Mouse (Mus musculus) E14TG2a.4 (cell line): ENCODE measurements around the gene Ppp1r15b.

Experiments used
- H3K27me3 ChIP-seq: 2 replicates; pipeline ENCODE4 v1.6.1; 2014; ENCODE audit warnings: low read length, control low read depth; ENCODE audit not compliant: insufficient read depth
- H3K36me3 ChIP-seq: 2 replicates; pipeline ENCODE4 v1.6.1; 2014; ENCODE audit warnings: low read length, control low read depth; ENCODE audit not compliant: insufficient read depth
- H3K4me1 ChIP-seq: replicated peaks from 2 replicates; pipeline ENCODE4 v1.6.1; 2014; ENCODE audit warnings: low read depth, low read length, control low read depth
- H3K4me3 ChIP-seq: replicated peaks from 2 replicates; pipeline ENCODE4 v1.5.1; 2014; ENCODE audit warnings: mild to moderate bottlenecking, low read length
- H3K9me3 ChIP-seq: 2 replicates; pipeline ENCODE4 v1.6.1; 2014; ENCODE audit warnings: low read length, control low read depth
- CTCF ChIP-seq: conservative IDR thresholded peaks from 2 replicates; pipeline ENCODE4 v1.5.1; 2014; ENCODE audit warnings: low read length
- NANOG ChIP-seq: IDR thresholded peaks from 2 replicates; pipeline ENCODE4 v1.6.1; 2014; ENCODE audit warnings: borderline replicate concordance, low read length, mixed read lengths
- POU5F1 ChIP-seq: IDR thresholded peaks from 2 replicates; pipeline ENCODE4 v1.6.1; 2014; ENCODE audit warnings: low read length, borderline replicate concordance

Gene Ppp1r15b

DNA sequence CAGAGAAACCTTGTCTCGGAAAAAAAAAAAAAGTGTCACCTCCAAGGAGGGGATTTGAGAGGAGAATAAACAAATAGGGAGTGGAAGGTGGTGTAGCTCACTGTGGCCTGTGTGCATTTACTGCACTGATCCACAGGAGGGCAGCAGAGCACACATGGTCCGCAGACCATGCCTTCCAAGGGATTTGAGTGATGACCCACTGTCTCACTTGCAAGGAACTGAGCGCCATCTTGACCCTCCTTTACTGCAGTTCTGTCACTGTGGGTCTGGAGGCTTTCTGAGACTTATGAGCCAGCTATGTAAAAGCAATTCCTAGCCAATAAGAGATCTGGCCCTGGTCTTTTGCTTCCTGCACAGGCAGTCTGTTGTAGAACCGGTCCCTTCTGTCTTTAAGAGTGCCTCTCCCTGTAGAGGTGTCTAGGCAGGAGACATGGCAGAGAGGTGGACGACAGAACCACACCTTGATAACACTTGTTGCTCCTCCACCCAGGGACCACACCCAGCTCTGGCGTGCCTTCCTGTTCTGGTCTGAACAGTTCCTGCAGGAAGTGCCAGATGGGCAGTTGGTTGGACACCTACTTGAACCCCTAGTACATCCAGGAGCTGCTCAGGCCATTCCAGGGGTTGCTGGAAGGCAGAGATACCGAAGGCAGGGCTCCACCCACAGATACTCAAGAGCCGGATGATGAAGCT, 46.7 kb downstream of the Ppp1r15b start:
- Histone ChIP-seq H3K4me3 (no peak overlapping the region), H3K9me3 (no peaks in the 10 kb centered on the region)
- TF ChIP-seq CTCF, result peak; percentile 91
- no peak for TF ChIP-seq NANOG

GRCm38 (mm10) chr1:133178732-133179440, 47.9 kb downstream of the Ppp1r15b start:
- H3K36me3 ChIP-seq, result no peaks in the 10 kb centered on the region
- TF ChIP-seq NANOG (no peak), CTCF (no peak), POU5F1 (no peak)
- H3K4me3 ChIP-seq, result no peak overlapping the region
- no peaks in the 10 kb centered on the region for H3K9me3 ChIP-seq
- H3K4me1 ChIP-seq, result peaks cover 58% of the 10 kb centered on the region
- peaks cover 57% of the 10 kb centered on the region for H3K27me3 ChIP-seq

More for the DNA sequence above, 46.7 kb downstream of the Ppp1r15b start:
- Histone ChIP-seq H3K27me3 (peaks cover 51% of the 10 kb centered on the region), H3K36me3 (no peaks in the 10 kb centered on the region), H3K4me1 (peaks cover 47% of the 10 kb centered on the region)

DNA sequence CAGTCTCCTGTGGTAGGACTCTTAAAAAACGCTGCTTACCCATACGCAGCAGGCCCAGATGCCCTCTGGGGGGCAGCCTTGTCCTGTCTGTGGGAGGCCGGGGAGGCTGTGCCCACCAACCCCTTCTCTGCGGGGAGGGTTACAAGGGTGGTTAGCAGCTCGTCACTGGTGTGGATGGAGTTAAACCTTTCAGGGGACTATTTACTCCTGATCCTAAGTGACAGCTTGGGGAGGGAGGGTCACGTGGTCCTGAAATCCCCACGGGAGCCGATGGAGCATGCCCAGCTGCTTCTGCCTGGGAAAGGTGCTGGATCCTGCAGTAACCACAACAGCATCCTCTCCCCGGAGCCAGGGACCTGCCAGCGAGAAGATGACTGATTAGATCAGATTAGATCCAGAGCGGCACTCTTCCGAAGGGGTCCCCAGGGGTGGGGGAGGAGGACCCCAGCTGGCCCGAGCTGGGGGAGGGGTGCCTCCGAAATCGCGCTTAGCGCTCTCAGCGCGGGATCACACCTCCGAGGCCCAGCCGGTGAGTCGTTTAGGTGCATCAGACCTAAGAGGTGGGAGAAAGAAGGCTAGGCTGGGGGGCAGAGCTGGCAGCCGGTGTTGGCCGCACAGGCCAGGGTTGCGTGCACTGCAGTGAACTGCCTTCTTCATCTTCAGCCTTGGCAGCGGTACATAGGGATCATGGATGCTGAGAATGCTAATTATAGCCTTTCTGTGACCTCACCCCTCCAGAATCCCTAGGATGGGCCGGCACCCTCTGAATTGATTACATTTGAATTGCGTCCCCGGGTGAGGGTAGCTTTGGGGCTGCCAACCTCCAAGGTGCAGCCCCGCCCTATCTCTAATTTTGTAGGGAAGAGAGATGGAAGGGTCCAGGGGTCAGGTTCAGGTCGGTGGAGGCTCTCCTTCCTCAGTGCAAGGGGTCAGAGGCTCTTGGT, 50.4 kb downstream of the Ppp1r15b start:
- H3K9me3 ChIP-seq, result no peaks in the 10 kb centered on the region
- H3K4me3 ChIP-seq, result peak overlapping the region; percentile 76
- TF ChIP-seq NANOG (no peak), CTCF (peak; percentile 58), POU5F1 (no peak)
- H3K4me1 ChIP-seq, result peaks cover 46% of the 10 kb centered on the region
- H3K27me3 ChIP-seq, result peaks cover 56% of the 10 kb centered on the region
- H3K36me3 ChIP-seq, result no peaks in the 10 kb centered on the region

- H3K36me3 ChIP-seq, result no peaks in the 10 kb centered on the region
- peak overlapping the region; percentile 76 for H3K4me3 ChIP-seq
- peaks cover 52% of the 10 kb centered on the region for H3K27me3 ChIP-seq
- H3K4me1 ChIP-seq, result peaks cover 50% of the 10 kb centered on the region
- TF ChIP-seq CTCF (no peak), POU5F1 (no peak), NANOG (no peak)
- no peaks in the 10 kb centered on the region for H3K9me3 ChIP-seq
Observed at GRCm38 (mm10) chr1:133182016-133182705, 51.2 kb downstream of the Ppp1r15b start.

DNA sequence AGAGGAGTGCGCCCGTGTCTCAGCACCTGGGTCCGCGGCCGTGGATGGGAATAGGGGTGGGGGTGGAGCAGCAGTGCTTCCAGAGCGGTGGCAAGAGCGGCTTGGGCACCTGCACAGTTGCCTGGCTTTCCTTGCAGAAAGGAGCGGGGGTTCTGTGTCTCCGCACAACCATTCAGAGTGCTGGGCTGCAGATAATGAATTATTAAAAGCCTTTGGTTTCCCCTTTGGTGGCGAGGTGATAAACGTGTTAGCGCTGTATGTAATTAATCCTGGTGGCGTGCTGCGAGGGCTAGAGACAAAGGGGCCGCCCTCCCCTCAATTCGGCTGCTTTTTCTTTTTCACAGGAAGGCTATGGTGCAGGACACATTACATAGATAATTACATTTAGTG, 51.8 kb downstream of the Ppp1r15b start:
- H3K4me3 ChIP-seq, result peak overlapping the region; percentile 76
- TF ChIP-seq CTCF, result no peak
- no peak for TF ChIP-seq NANOG
- no peak for TF ChIP-seq POU5F1
- no peaks in the 10 kb centered on the region for H3K9me3 ChIP-seq
- no peaks in the 10 kb centered on the region for H3K36me3 ChIP-seq
- peaks cover 51% of the 10 kb centered on the region for H3K27me3 ChIP-seq
- peaks cover 52% of the 10 kb centered on the region for H3K4me1 ChIP-seq

- Histone ChIP-seq H3K36me3 (no peaks in the 10 kb centered on the region), H3K27me3 (peaks cover 46% of the 10 kb centered on the region), H3K4me1 (peaks cover 52% of the 10 kb centered on the region), H3K9me3 (no peaks in the 10 kb centered on the region), H3K4me3 (peak overlapping the region; percentile 76)
- no peak for TF ChIP-seq POU5F1
Observed at GRCm38 (mm10) chr1:133183141-133183925, 52.4 kb downstream of the Ppp1r15b start.

GRCm38 (mm10) chr1:133187948-133188680, 57.2 kb downstream of the Ppp1r15b start:
- no peak overlapping the region for H3K4me3 ChIP-seq
- H3K9me3 ChIP-seq, result peaks cover 9% of the 10 kb centered on the region
- peaks cover 7% of the 10 kb centered on the region for H3K27me3 ChIP-seq
- no peak for TF ChIP-seq POU5F1
- no peak for TF ChIP-seq NANOG
- no peak for TF ChIP-seq CTCF
- H3K36me3 ChIP-seq, result no peaks in the 10 kb centered on the region
- H3K4me1 ChIP-seq, result peaks cover 50% of the 10 kb centered on the region
